Mouse (Mus musculus) neural tube, postnatal 0 days (tissue): ENCODE results near the gene Cep126. TPM values are rescaled to one million over a fixed set of nuclear protein-coding genes. Genes with fewer than 3 reads are reported as not detected.

Experiments
- polyA plus RNA-seq: library from polyadenylated mRNA; unstranded; fragments of >200 nt; fragmentation: Nextera tagmentation; extraction: Ambion mirVana; gene quantifications from 2 replicates; pipeline ENCODE4 v1.2.1, GENCODE M21; 2015

The Cep126 gene
- polyA plus RNA-seq: 3.1 and 3.6 TPM in 2 replicates

DNA sequence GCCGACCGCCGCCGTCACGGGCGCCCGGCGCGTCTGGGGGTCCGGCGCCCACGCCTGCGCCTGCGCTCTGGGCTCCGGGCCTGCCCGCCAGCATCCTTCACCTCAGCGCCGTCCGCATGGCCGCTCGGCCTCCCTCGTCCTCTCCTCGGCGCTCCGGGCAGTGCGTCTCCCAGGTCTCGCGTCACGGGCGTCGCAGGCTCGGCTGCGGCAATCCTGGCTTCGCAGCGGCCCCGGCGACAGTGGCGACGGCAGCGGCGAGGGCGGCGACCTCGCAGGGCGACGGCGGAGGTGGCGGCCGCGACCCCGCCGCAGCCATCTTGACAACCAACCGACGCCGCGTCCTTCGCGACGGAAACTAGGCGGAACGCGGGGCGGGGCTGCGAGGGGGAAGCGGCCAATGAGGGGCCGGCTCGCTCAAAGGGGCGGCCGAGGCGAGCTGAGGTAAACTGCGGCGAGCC, at the start of gene Cep126:
TSS of gene Cep126 (minus strand) at position 178 of the 458 bp plus-strand sequence.

DNA sequence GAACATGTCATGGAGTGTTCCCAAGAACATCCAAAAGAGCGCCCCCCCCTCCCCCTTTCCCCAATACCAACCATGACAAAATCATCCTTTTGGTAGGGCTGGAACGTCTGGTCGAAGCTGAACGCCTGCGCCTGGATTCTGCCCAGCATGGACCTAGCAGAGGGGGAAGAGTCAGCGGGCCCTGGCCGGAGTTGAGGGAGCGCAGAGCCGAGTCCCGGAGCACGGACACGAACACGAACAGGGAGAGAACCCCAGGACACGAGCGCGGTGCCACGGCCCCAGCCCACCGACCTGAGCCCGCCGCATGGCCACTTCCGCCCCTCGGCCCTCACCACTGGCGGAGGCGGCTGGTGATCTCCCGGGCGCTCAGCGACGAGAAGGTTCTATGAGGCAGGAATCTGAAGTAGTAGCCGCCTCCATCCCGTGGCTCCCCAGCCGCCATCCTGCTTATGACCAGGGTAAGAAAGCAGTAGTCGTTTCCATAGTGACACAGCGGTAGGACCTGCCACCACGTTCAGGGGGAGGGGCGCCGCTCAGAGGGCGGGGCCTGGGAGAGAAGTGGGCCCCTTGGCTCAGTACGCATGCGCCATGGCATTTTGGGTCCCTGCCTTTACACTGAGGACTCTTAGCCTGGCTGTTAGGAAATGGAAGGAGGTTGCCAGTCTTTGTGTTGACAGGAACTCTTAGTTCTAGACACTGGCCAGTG, 91.6 kb downstream of the Cep126 start, which contains the start of gene Cfap300:
TSS of gene Cfap300 (minus strand) at position 486 of the 706 bp plus-strand sequence.

Other genes starting within 250 kb of the Cep126 start
- gene Yap1, start 129.7 kb downstream of the Cep126 start, polyA plus RNA-seq: 6.5 and 7.6 TPM in 2 replicates
- gene Cfap300, start 91.5 kb downstream of the Cep126 start, polyA plus RNA-seq: 10.4 and 11.2 TPM in 2 replicates